Mouse (Mus musculus) liver, embryonic 15.5 days (tissue): ENCODE results near the gene Smg9. TPM values are rescaled to one million over a fixed set of nuclear protein-coding genes. Genes with fewer than 3 reads are reported as not detected.

Experiments
- ATAC-seq: fragments of 200-750 bp; cut with Nextera tagmentation; 2 replicates; pipeline ENCODE4 v1.8.0; 2017; ENCODE audit warnings: moderate number of reproducible peaks, mild to moderate bottlenecking, moderate library complexity; ENCODE audit not compliant: insufficient read depth
- H3K27ac ChIP-seq: fragments of 300-500 bp; sonication (generic); replicated peaks from 2 replicates; pipeline ENCODE4 v1.5.1; 2015; ENCODE audit warnings: mild to moderate bottlenecking, inconsistent platforms
- H3K27me3 ChIP-seq: fragments of 300-500 bp; sonication (generic); 2 replicates; pipeline ENCODE4 v1.6.1; 2015; ENCODE audit warnings: mild to moderate bottlenecking, inconsistent platforms
- H3K36me3 ChIP-seq: fragments of 300-500 bp; sonication (generic); replicated peaks from 2 replicates; pipeline ENCODE4 v1.6.1; 2015; ENCODE audit warnings: moderate library complexity, mild to moderate bottlenecking, inconsistent platforms
- H3K4me1 ChIP-seq: fragments of 300-500 bp; sonication (generic); replicated peaks from 2 replicates; pipeline ENCODE4 v1.6.1; 2015; ENCODE audit warnings: inconsistent platforms
- H3K4me2 ChIP-seq: fragments of 300-500 bp; sonication (generic); 2 replicates; pipeline ENCODE4 v1.6.1; 2015; ENCODE audit warnings: moderate library complexity, mild to moderate bottlenecking, inconsistent platforms
- H3K4me3 ChIP-seq: fragments of 300-500 bp; sonication (generic); replicated peaks from 2 replicates; pipeline ENCODE4 v1.5.1; 2015; ENCODE audit warnings: mild to moderate bottlenecking, inconsistent platforms
- H3K9ac ChIP-seq: fragments of 300-500 bp; sonication (generic); 2 replicates; pipeline ENCODE4 v1.6.1; 2015; ENCODE audit warnings: moderate library complexity, mild to moderate bottlenecking, inconsistent platforms
- H3K9me3 ChIP-seq: fragments of 300-500 bp; sonication (generic); replicated peaks from 2 replicates; pipeline ENCODE4 v1.6.1; 2016; ENCODE audit warnings: inconsistent platforms
- WGBS: fragments of 180-500 bp; shearing (Covaris S2); methylation state at CpG from one replicate; pipeline ENCODE4 v1.1.7; 2015; ENCODE audit warnings: mixed read lengths; ENCODE audit not compliant: insufficient replicate concordance; 5-methylcytosine and 5-hydroxymethylcytosine counted together
- polyA plus RNA-seq: library from polyadenylated mRNA; unstranded; fragments of >200 nt; fragmentation: Nextera tagmentation; extraction: Ambion mirVana; gene quantifications from 2 replicates; pipeline ENCODE4 v1.2.1, GENCODE M21; 2015

Gene Smg9
- polyA plus RNA-seq, 1 experiment from 2014 or later: 14.8 TPM

GRCm38 (mm10) chr7:24466835-24467234 is 67.4 kb downstream of the Smg9 start:
- Histone ChIP-seq H3K4me3 (no peak overlapping the region), H3K9me3 (no peaks in the 10 kb centered on the region), H3K4me2 (no peak overlapping the region), H3K36me3 (peaks cover 12% of the 10 kb centered on the region), H3K27ac (no peak overlapping the region), H3K27me3 (peaks cover 15% of the 10 kb centered on the region), H3K9ac (no peak overlapping the region), H3K4me1 (peaks cover 6% of the 10 kb centered on the region)
- ATAC-seq: no peak
- WGBS: 54% methylated on average over 6 of the region's 6 CpGs

GRCm38 (mm10) chr7:24467886-24468285 is 68.5 kb downstream of the Smg9 start:
- no peak overlapping the region for H3K4me2 ChIP-seq
- H3K9ac ChIP-seq: no peak overlapping the region
- peaks cover 2% of the 10 kb centered on the region; the same call in 1 of the 2 replicates for H3K4me1 ChIP-seq
- peaks cover 4% of the 10 kb centered on the region for H3K27me3 ChIP-seq
- H3K4me3 ChIP-seq: no peak overlapping the region
- peaks cover 12% of the 10 kb centered on the region for H3K36me3 ChIP-seq
- 68% methylated on average over 5 of the region's 5 CpGs for WGBS
- H3K27ac ChIP-seq: no peak overlapping the region
- no peaks in the 10 kb centered on the region for H3K9me3 ChIP-seq
- ATAC-seq: no peak

- Histone ChIP-seq H3K27me3 (no peaks in the 10 kb centered on the region), H3K4me1 (peaks cover 2% of the 10 kb centered on the region; the same call in 1 of the 2 replicates), H3K4me2 (no peak overlapping the region), H3K27ac (no peak overlapping the region), H3K9ac (no peak overlapping the region), H3K9me3 (no peaks in the 10 kb centered on the region), H3K36me3 (peaks cover 14% of the 10 kb centered on the region), H3K4me3 (no peak overlapping the region)
- WGBS: 73% methylated on average over 3 of the region's 3 CpGs
- no peak for ATAC-seq
Measured at GRCm38 (mm10) chr7:24469126-24469525, 69.7 kb downstream of the Smg9 start.

- WGBS: 73% methylated on average over 7 of the region's 7 CpGs
- no peaks in the 10 kb centered on the region for H3K27me3 ChIP-seq
- no peaks in the 10 kb centered on the region for H3K9me3 ChIP-seq
- H3K4me2 ChIP-seq: no peak overlapping the region
- no peak for ATAC-seq
- no peak overlapping the region for H3K9ac ChIP-seq
- H3K36me3 ChIP-seq: peaks cover 14% of the 10 kb centered on the region
- no peak overlapping the region for H3K4me3 ChIP-seq
- H3K27ac ChIP-seq: no peak overlapping the region
- H3K4me1 ChIP-seq: peaks cover 2% of the 10 kb centered on the region; the same call in 1 of the 2 replicates
Measured at GRCm38 (mm10) chr7:24470356-24470755, 70.9 kb downstream of the Smg9 start.

Other genes with a start within 250 kb of the Smg9 start
- gene Zfp114, start 224.6 kb upstream of the Smg9 start, polyA plus RNA-seq: 0.40 and 0.61 TPM in 2 replicates
- gene Zfp111, start 188.2 kb upstream of the Smg9 start, polyA plus RNA-seq: 1.1 TPM in 2 replicates
- 1.0 and 1.2 TPM in 2 replicates for gene Zfp109, start 162.1 kb upstream of the Smg9 start, polyA plus RNA-seq
- gene Zfp108, start 144.8 kb upstream of the Smg9 start, polyA plus RNA-seq: 0.38 and 0.51 TPM in 2 replicates
- 0.88 and 0.93 TPM in 2 replicates for gene Zfp93, start 129.2 kb upstream of the Smg9 start, polyA plus RNA-seq
- gene Zfp61, start 98.4 kb upstream of the Smg9 start, polyA plus RNA-seq: 2.1 and 2.6 TPM in 2 replicates
- 1.7 TPM in 2 replicates for gene Zfp94, start 83.0 kb upstream of the Smg9 start, polyA plus RNA-seq
- not detected in 2 replicates for gene Tescl, start 65.7 kb upstream of the Smg9 start, polyA plus RNA-seq
- gene Lypd5, start 50.4 kb upstream of the Smg9 start, polyA plus RNA-seq: not detected in 2 replicates
- gene Kcnn4, start 29.4 kb upstream of the Smg9 start, polyA plus RNA-seq: 127 and 144 TPM in 2 replicates
- gene Irgc1, start 52.7 kb downstream of the Smg9 start, polyA plus RNA-seq: 0.18 TPM in 1 of 2 replicates, not detected in the other
- 5.8 and 6.5 TPM in 2 replicates for gene Plaur, start 62.9 kb downstream of the Smg9 start, polyA plus RNA-seq
- gene Cadm4, start 82.4 kb downstream of the Smg9 start, polyA plus RNA-seq: 0.20 and 0.25 TPM in 2 replicates
- gene Zfp428, start 107.4 kb downstream of the Smg9 start, polyA plus RNA-seq: 4.2 and 4.5 TPM in 2 replicates
- not detected in 2 replicates for gene AC161166.1, start 112.8 kb downstream of the Smg9 start, polyA plus RNA-seq
- 1.6 and 2.0 TPM in 2 replicates for gene Irgq, start 131.1 kb downstream of the Smg9 start, polyA plus RNA-seq
- not detected in 2 replicates for gene Pinlyp, start 146.5 kb downstream of the Smg9 start, polyA plus RNA-seq
- 41.1 and 48.9 TPM in 2 replicates for gene Xrcc1, start 146.7 kb downstream of the Smg9 start, polyA plus RNA-seq
- gene Ethe1, start 187.9 kb downstream of the Smg9 start, polyA plus RNA-seq: 27.1 and 28.9 TPM in 2 replicates
- gene Zfp575, start 188.0 kb downstream of the Smg9 start, polyA plus RNA-seq: 0.22 and 0.24 TPM in 2 replicates
- gene Phldb3, start 211.1 kb downstream of the Smg9 start, polyA plus RNA-seq: 0.10 and 0.12 TPM in 2 replicates
- not detected in 2 replicates for gene Lypd3, start 236.9 kb downstream of the Smg9 start, polyA plus RNA-seq